Mouse (Mus musculus) c-Kit-positive CD71-positive TER-119-positive erythroid progenitor cells, embryonic 14.5 days (primary cell): ENCODE measurements around the gene Bnip1.

ENCODE experiments used
- DNase-seq: peaks from one replicate; pipeline ENCODE4 v3.0.0-alpha.2; 2013; ENCODE audit warnings: low spot score

Gene Bnip1

GRCm38 (mm10) chr17:26793068-26793765, 12.4 kb downstream of the Bnip1 start:
- no peak for DNase-seq

- DNase-seq = peak; percentile 40
Measured at GRCm38 (mm10) chr17:26794744-26795143, 13.9 kb downstream of the Bnip1 start.

GRCm38 (mm10) chr17:26795386-26795785, 14.5 kb downstream of the Bnip1 start:
- no peak for DNase-seq

- no peak for DNase-seq
Measured at GRCm38 (mm10) chr17:26797379-26798128, 16.7 kb downstream of the Bnip1 start.

- DNase-seq = no peak
Measured at GRCm38 (mm10) chr17:26802886-26803285, 22.0 kb downstream of the Bnip1 start.

GRCm38 (mm10) chr17:26812607-26813006, 31.7 kb downstream of the Bnip1 start:
- DNase-seq = no peak

- no peak for DNase-seq
Measured at GRCm38 (mm10) chr17:26813497-26813896, 32.6 kb downstream of the Bnip1 start.

GRCm38 (mm10) chr17:26816810-26817209, 35.9 kb downstream of the Bnip1 start:
- DNase-seq = no peak

- no peak for DNase-seq
Measured at GRCm38 (mm10) chr17:26817776-26818175, 36.9 kb downstream of the Bnip1 start.

- DNase-seq = no peak
Measured at GRCm38 (mm10) chr17:26826131-26826530, 45.3 kb downstream of the Bnip1 start.

- no peak for DNase-seq
Measured at GRCm38 (mm10) chr17:26833806-26834205, 52.9 kb downstream of the Bnip1 start.

- DNase-seq = no peak
Measured at GRCm38 (mm10) chr17:26834302-26834965, 53.6 kb downstream of the Bnip1 start.

GRCm38 (mm10) chr17:26834966-26835755, 54.3 kb downstream of the Bnip1 start:
- no peak for DNase-seq

- DNase-seq = no peak
Measured at GRCm38 (mm10) chr17:26835956-26836355, 55.1 kb downstream of the Bnip1 start.

- DNase-seq = no peak
Measured at GRCm38 (mm10) chr17:26836377-26836776, 55.5 kb downstream of the Bnip1 start.

- no peak for DNase-seq
Measured at GRCm38 (mm10) chr17:26836786-26837545, 56.1 kb downstream of the Bnip1 start.

- DNase-seq = no peak
Measured at GRCm38 (mm10) chr17:26837546-26837985, 56.7 kb downstream of the Bnip1 start.

- DNase-seq = no peak
Measured at GRCm38 (mm10) chr17:26838191-26838910, 57.5 kb downstream of the Bnip1 start.

- no peak for DNase-seq
Measured at GRCm38 (mm10) chr17:26838911-26839717, 58.2 kb downstream of the Bnip1 start.
